Mouse (Mus musculus) liver, embryonic 16.5 days (tissue): ENCODE measurements around the gene Scpep1. TPM values are rescaled to one million over a fixed set of nuclear protein-coding genes. Genes with fewer than 3 reads are reported as not detected.

ENCODE experiments used
- ATAC-seq: fragments of 200-750 bp; cut with Nextera tagmentation; 2 replicates; pipeline ENCODE4 v1.8.0; 2017; ENCODE audit warnings: low read depth, mild to moderate bottlenecking, moderate number of reproducible peaks, moderate library complexity
- H3K27ac ChIP-seq: fragments of 300-500 bp; sonication (generic); 2 replicates; pipeline ENCODE4 v1.5.1; 2014; ENCODE audit warnings: mild to moderate bottlenecking, low read length
- H3K27me3 ChIP-seq: fragments of 300-500 bp; sonication (generic); 2 replicates; pipeline ENCODE4 v1.6.1; 2014; ENCODE audit warnings: low read depth, low read length, mixed read lengths; ENCODE audit not compliant: control insufficient read depth, insufficient read depth
- H3K36me3 ChIP-seq: fragments of 300-500 bp; sonication (generic); 2 replicates; pipeline ENCODE4 v1.6.1; 2014; ENCODE audit warnings: mild to moderate bottlenecking; ENCODE audit not compliant: control insufficient read depth, insufficient read depth
- H3K4me1 ChIP-seq: fragments of 300-500 bp; sonication (generic); 2 replicates; pipeline ENCODE4 v1.6.1; 2014; ENCODE audit warnings: low read depth, low read length, mixed read lengths; ENCODE audit not compliant: control insufficient read depth
- H3K4me2 ChIP-seq: fragments of 300-500 bp; sonication (generic); 2 replicates; pipeline ENCODE4 v1.6.1; 2014; ENCODE audit warnings: low read depth, low read length, mixed read lengths
- H3K4me3 ChIP-seq: fragments of 300-500 bp; sonication (generic); 2 replicates; pipeline ENCODE4 v1.5.1; 2014; ENCODE audit warnings: low read depth, mild to moderate bottlenecking, low read length
- H3K9ac ChIP-seq: fragments of 300-500 bp; sonication (generic); 2 replicates; pipeline ENCODE4 v1.6.1; 2014; ENCODE audit warnings: low read depth, low read length
- H3K9me3 ChIP-seq: fragments of 300-500 bp; sonication (generic); replicated peaks from 2 replicates; pipeline ENCODE4 v1.6.1; 2016; ENCODE audit warnings: low read length; ENCODE audit not compliant: control insufficient read depth
- WGBS: fragments of 180-500 bp; shearing (Covaris S2); extraction: QIAGEN DNeasy Blood & Tissue Kit; methylation state at CpG from one replicate; pipeline ENCODE4 v1.1.7; 2014; ENCODE audit not compliant: insufficient replicate concordance; 5-methylcytosine and 5-hydroxymethylcytosine counted together
- polyA plus RNA-seq: library from polyadenylated mRNA; unstranded; fragments of >200 nt; fragmentation: Nextera tagmentation; extraction: Ambion mirVana; gene quantifications from 2 replicates; pipeline ENCODE4 v1.2.1, GENCODE M21; 2015

Scpep1 gene
- polyA plus RNA-seq, 1 experiment from 2014 or later: 47.5 TPM

DNA sequence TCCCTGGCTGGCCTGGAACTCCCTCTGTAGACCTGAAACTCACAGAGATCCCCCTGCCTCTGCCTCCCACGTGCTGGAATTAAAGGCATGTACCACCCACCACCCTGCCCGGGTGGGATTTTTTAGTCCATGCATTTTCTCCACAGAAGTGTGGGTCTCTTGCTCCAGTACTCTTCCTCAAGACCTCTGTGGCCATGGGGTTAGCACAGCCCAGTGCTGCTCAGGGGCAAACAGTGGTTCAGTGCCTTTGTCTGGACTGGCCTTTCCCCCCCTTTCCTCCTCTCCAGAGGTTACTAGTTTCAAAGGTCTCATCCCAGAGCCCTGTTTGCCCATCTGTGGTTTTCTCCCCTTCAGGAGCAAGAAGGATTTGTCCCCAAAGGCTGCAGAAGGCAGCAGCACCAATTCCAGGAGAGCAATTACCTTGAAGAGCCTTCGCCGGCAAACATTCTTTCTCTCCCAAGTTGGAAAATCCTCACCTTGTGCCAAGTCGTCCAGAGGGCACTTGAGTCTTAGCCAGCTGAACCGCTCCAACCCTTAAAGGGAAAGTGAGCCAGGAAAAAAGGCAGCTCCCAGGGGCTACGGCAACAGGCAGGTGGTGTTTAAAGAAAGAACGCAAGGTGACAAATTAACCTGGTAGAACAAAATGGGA, 45.8 kb downstream of the Scpep1 start:
- H3K4me1 ChIP-seq: no peaks in the 10 kb centered on the region
- no peaks in the 10 kb centered on the region for H3K27me3 ChIP-seq
- H3K9ac ChIP-seq: no peak overlapping the region
- H3K27ac ChIP-seq: no peak overlapping the region
- no peak for ATAC-seq
- no peaks in the 10 kb centered on the region for H3K36me3 ChIP-seq
- WGBS: 68% methylated on average over 8 of the region's 8 CpGs
- no peak overlapping the region for H3K4me2 ChIP-seq
- no peaks in the 10 kb centered on the region for H3K9me3 ChIP-seq
- H3K4me3 ChIP-seq: no peak overlapping the region

DNA sequence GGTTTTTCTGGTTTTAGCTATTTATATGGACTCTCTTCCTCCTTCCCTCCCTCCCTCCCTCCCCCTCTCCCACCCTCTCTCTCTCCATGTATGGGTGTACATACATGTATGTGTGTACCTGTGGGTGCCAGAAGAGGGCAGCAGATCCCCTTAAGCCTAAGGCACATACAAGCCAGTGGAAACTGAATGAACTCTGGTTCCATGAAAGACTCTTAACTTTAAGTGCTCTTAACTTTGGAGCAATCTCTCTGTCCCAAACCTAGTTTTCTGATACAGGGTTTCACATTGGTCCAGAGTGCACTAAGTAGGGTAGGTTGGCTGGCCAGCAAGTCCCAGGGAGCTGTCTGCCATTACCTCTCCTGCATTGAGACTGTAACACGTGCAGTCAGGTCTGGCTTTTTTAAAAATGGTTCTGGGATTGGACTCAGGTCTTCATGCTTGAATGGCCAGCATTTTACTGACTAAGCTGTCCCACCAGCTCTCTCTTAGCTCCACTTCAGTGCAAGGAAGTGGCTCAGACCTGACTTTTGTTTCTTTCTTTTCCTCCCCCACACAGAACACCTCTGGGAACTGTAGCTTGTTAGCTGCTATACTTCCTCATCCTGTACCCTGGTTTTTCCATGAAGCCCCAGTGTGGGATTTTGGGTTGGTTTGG, 46.6 kb downstream of the Scpep1 start:
- Histone ChIP-seq H3K4me3 (no peak overlapping the region), H3K4me1 (no peaks in the 10 kb centered on the region), H3K4me2 (no peak overlapping the region), H3K27ac (no peak overlapping the region), H3K27me3 (no peaks in the 10 kb centered on the region), H3K36me3 (no peaks in the 10 kb centered on the region), H3K9me3 (no peaks in the 10 kb centered on the region), H3K9ac (no peak overlapping the region)
- 0 out of 2 replicates have a peak, but pooled peaks have one; percentile 35 for ATAC-seq
- 80% methylated on average over 1 of the region's 1 CpGs for WGBS

DNA sequence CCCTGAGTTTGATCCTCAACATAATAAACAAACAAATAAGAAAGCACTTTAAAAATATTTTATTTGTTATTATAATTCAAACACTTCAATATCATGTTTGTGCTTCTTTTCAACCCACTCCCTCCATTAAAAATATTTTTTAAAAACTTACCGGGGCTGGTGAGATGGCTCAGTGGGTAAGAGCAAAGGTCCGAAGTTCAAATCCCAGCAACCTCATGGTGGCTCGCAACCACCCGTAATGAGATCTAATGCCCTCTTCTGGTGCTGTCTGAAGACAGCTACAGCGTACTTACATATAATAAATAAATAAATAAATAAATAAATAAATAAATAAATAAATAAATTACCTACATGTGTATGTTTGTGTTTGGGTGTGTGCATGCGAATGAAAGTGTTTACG, 47.4 kb downstream of the Scpep1 start:
- no peaks in the 10 kb centered on the region for H3K4me1 ChIP-seq
- no peak overlapping the region for H3K4me2 ChIP-seq
- H3K4me3 ChIP-seq: no peak overlapping the region
- ATAC-seq: no peak
- H3K27me3 ChIP-seq: no peaks in the 10 kb centered on the region
- no peaks in the 10 kb centered on the region for H3K36me3 ChIP-seq
- no peak overlapping the region for H3K9ac ChIP-seq
- no peaks in the 10 kb centered on the region for H3K9me3 ChIP-seq
- no peak overlapping the region for H3K27ac ChIP-seq
- 81% methylated on average over 7 of the region's 7 CpGs for WGBS

DNA sequence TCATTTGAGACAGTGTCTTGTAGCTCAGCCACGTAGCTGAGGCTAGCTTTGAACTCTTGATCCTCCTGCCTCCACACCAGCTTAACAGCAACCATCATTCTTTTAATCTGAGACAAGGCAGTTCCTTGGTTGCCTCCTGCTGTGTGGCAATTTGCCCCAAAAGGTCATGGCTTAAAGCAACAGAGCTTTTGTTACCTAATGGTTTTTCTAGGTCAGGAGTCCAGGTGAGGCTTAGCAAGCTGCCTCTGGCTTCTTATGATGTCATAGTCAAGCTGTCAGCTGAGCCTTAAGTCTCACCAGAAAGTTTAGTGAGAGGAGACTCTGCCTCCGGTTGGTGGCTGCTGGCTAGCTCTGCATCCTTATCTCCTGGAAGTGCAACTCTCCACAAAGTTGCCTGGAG, 49.6 kb downstream of the Scpep1 start:
- no peak overlapping the region for H3K4me3 ChIP-seq
- no peaks in the 10 kb centered on the region for H3K36me3 ChIP-seq
- H3K4me1 ChIP-seq: no peaks in the 10 kb centered on the region
- whole genome bisulfite sequencing: 26% methylated on average over 2 of the region's 2 CpGs
- H3K4me2 ChIP-seq: no peak overlapping the region
- ATAC-seq: no peak
- no peaks in the 10 kb centered on the region for H3K9me3 ChIP-seq
- no peak overlapping the region for H3K9ac ChIP-seq
- H3K27me3 ChIP-seq: no peaks in the 10 kb centered on the region
- H3K27ac ChIP-seq: no peak overlapping the region

DNA sequence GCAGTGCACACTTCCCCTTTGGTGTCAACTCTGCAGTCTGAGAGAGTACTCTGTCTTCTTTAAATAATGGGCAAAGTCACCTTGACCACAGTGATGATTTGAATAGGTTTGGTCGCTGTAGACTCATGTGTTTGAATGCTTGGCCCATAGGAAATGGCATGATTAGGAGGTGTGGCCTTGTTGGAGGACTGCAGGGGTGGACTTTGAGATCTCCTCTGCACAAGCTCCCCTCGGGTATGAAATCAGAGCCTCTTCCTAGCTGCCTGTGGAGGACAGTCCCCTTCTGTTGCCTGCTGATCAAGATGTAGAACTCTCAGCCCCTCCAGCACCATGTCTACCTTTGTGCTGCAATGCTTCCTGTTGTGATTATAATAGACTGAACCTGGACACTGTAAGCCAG, 51.2 kb downstream of the Scpep1 start:
- 0 out of 2 replicates have a peak, but pooled peaks have one; percentile 16 for ATAC-seq
- no peak overlapping the region for H3K4me3 ChIP-seq
- no peak overlapping the region for H3K27ac ChIP-seq
- no peak overlapping the region for H3K4me2 ChIP-seq
- no peaks in the 10 kb centered on the region for H3K9me3 ChIP-seq
- H3K9ac ChIP-seq: no peak overlapping the region
- H3K4me1 ChIP-seq: no peaks in the 10 kb centered on the region
- 29% methylated on average over 2 of the region's 2 CpGs for WGBS
- no peaks in the 10 kb centered on the region for H3K36me3 ChIP-seq
- H3K27me3 ChIP-seq: no peaks in the 10 kb centered on the region

DNA sequence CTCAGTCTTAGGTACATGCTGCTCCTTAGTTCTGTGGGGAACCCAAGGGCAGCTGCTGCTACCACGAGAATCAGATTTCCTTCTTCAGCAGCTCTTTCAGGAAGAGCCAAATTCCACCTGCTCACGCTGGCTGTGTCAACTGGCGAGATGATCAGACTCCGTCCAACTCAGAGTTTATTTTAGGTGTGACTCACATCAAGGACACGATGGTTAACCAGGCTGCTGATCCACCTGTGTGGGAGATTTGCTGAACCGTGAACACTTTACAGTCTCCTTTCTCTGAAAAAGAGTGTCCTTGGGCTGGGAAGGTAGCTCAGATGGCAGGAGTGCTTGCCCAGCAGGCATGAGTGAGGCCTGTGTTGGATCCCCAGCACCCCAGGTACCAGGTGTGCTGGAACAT, 52.5 kb downstream of the Scpep1 start:
- H3K9me3 ChIP-seq: no peaks in the 10 kb centered on the region
- H3K36me3 ChIP-seq: no peaks in the 10 kb centered on the region
- no peaks in the 10 kb centered on the region for H3K4me1 ChIP-seq
- no peak overlapping the region for H3K27ac ChIP-seq
- no peak overlapping the region for H3K4me2 ChIP-seq
- no peak overlapping the region for H3K4me3 ChIP-seq
- no peak for ATAC-seq
- 57% methylated on average over 6 of the region's 6 CpGs for WGBS
- H3K9ac ChIP-seq: no peak overlapping the region
- H3K27me3 ChIP-seq: no peaks in the 10 kb centered on the region; the same call in none of the 2 replicates

DNA sequence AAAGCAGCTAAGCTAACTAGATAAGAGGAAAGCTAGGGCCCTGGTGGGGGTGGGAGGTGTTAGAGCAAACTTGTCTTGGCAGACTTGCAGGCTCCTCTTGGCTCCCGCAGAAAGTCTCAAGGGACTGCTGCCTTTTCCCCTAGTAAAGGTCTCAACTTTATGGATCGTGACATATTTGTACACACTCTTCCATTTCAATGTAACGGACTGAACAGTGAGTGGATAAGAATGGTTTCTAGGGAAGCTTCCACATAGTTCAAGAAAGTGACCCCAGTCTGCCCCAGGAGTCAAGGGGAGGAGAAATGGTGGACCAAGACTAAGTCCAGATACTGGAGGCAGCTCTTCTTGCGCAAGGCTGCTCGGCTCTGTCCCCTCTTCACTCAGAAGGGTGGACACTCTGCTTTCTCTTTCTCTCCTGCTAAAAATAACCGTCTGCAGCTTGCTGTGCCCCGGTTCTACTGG, 53.9 kb downstream of the Scpep1 start:
- no peak for ATAC-seq
- no peak overlapping the region for H3K4me2 ChIP-seq

DNA sequence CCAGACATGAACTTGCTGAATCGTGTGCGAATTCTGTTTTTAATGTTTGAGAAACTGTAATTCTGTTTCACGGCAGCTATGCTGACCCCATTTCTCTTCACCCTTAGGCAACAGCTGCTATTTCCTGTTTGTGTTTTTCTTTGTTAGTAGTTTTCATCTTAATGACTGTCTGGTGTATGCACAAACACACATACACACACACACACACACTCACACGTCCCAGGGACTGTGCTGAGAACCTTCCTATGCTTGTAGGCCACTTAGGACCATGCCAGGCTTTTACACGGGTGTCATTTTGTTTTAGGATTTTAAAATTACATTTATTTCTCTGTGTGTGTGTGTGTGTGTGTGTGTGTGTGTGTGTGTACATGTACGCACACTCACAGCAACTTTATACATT, 55.7 kb downstream of the Scpep1 start:
- H3K27ac ChIP-seq: no peak overlapping the region
- no peaks in the 10 kb centered on the region for H3K36me3 ChIP-seq
- H3K4me1 ChIP-seq: no peaks in the 10 kb centered on the region; the same call in 1 of the 2 replicates
- 79% methylated on average over 6 of the region's 6 CpGs for WGBS
- H3K9ac ChIP-seq: no peak overlapping the region
- no peak overlapping the region for H3K4me2 ChIP-seq
- peaks cover 3% of the 10 kb centered on the region for H3K27me3 ChIP-seq
- H3K4me3 ChIP-seq: no peak overlapping the region
- no peak for ATAC-seq
- no peaks in the 10 kb centered on the region for H3K9me3 ChIP-seq

More for the DNA sequence above, 53.9 kb downstream of the Scpep1 start:
- H3K4me1 ChIP-seq: no peaks in the 10 kb centered on the region; the same call in 1 of the 2 replicates
- peaks cover 3% of the 10 kb centered on the region for H3K27me3 ChIP-seq
- H3K9me3 ChIP-seq: no peaks in the 10 kb centered on the region
- no peak overlapping the region for H3K4me3 ChIP-seq
- WGBS: 67% methylated on average over 7 of the region's 7 CpGs
- no peak overlapping the region for H3K27ac ChIP-seq
- no peak overlapping the region for H3K9ac ChIP-seq
- H3K36me3 ChIP-seq: no peaks in the 10 kb centered on the region

DNA sequence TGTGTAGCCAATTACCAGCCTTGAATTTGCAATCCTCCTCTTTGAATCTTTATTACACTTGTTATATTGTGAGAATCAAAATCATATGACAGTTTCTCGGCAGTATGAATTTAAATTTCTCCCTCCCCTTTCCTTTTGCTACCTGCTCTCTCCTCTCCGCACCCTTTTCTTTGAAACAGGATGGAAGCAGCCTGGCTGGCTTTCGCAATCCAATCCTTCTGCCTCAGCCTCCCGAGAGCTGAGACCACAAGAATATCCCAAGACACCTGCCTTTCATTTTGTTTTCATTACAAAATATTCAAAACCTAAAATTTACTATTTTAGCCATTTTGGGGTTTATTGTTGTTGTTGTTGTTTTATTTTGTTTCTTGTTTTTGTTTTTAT, 56.9 kb downstream of the Scpep1 start:
- Histone ChIP-seq H3K27ac (no peak overlapping the region), H3K4me2 (no peak overlapping the region), H3K36me3 (no peaks in the 10 kb centered on the region), H3K9ac (no peak overlapping the region), H3K9me3 (no peaks in the 10 kb centered on the region), H3K4me3 (no peak overlapping the region), H3K27me3 (peaks cover 3% of the 10 kb centered on the region), H3K4me1 (no peaks in the 10 kb centered on the region; the same call in 1 of the 2 replicates)
- no peak for ATAC-seq
- WGBS: 52% methylated on average over 4 of the region's 4 CpGs
